Mouse (Mus musculus) midbrain, embryonic 15.5 days (tissue): ENCODE data around the gene Lta. TPM values are rescaled to one million over a fixed set of nuclear protein-coding genes. Genes with fewer than 3 reads are reported as not detected.
A peak's percentile ranks its signal among the peaks of the same experiment; 100 is the strongest.

ENCODE experiments used
- ATAC-seq: fragments of 200-750 bp; cut with Nextera tagmentation; replicated peaks from 2 replicates; pipeline ENCODE4 v1.8.0; 2017; ENCODE audit warnings: moderate TSS enrichment
- H3K27ac ChIP-seq: fragments of 300-500 bp; sonication (generic); 2 replicates; pipeline ENCODE4 v1.5.1; 2015; ENCODE audit warnings: mild to moderate bottlenecking, inconsistent platforms
- H3K27me3 ChIP-seq: fragments of 300-500 bp; sonication (generic); replicated peaks from 2 replicates; pipeline ENCODE4 v1.6.1; 2015; ENCODE audit warnings: inconsistent platforms
- H3K36me3 ChIP-seq: fragments of 300-500 bp; sonication (generic); replicated peaks from 2 replicates; pipeline ENCODE4 v1.6.1; 2015; ENCODE audit warnings: inconsistent platforms
- H3K4me1 ChIP-seq: fragments of 300-500 bp; sonication (generic); 2 replicates; pipeline ENCODE4 v1.6.1; 2015; ENCODE audit warnings: inconsistent platforms
- H3K4me2 ChIP-seq: fragments of 300-500 bp; sonication (generic); 2 replicates; pipeline ENCODE4 v1.6.1; 2015; ENCODE audit warnings: inconsistent platforms, mild to moderate bottlenecking, moderate library complexity
- H3K4me3 ChIP-seq: fragments of 300-500 bp; sonication (generic); 2 replicates; pipeline ENCODE4 v1.5.1; 2015; ENCODE audit warnings: mild to moderate bottlenecking, inconsistent platforms
- H3K9ac ChIP-seq: fragments of 300-500 bp; sonication (generic); 2 replicates; pipeline ENCODE4 v1.6.1; 2015; ENCODE audit warnings: mild to moderate bottlenecking, inconsistent platforms
- H3K9me3 ChIP-seq: fragments of 300-500 bp; sonication (generic); 2 replicates; pipeline ENCODE4 v1.6.1; 2016; ENCODE audit warnings: inconsistent platforms
- WGBS: fragments of 180-500 bp; shearing (Covaris S2); methylation state at CpG from one replicate; pipeline ENCODE4 v1.1.7; 2015; ENCODE audit warnings: mixed read lengths; 5-methylcytosine and 5-hydroxymethylcytosine counted together
- polyA plus RNA-seq: library from polyadenylated mRNA; unstranded; fragments of >200 nt; fragmentation: Nextera tagmentation; extraction: Ambion mirVana; gene quantifications from 2 replicates; pipeline ENCODE4 v1.2.1, GENCODE M21; 2015

Lta gene
- polyA plus RNA-seq, 1 experiment from 2014 or later, result 0.32 TPM

- 88% methylated on average over 7 of the region's 7 CpGs for WGBS
- H3K27ac ChIP-seq, result no peak overlapping the region
- ATAC-seq, result no peak
- no peak overlapping the region for H3K9ac ChIP-seq
- H3K36me3 ChIP-seq, result no peaks in the 10 kb centered on the region
- no peaks in the 10 kb centered on the region for H3K9me3 ChIP-seq
- no peak overlapping the region for H3K4me2 ChIP-seq
- H3K27me3 ChIP-seq, result no peaks in the 10 kb centered on the region
- no peak overlapping the region for H3K4me3 ChIP-seq
- H3K4me1 ChIP-seq, result peaks cover 22% of the 10 kb centered on the region
These were observed 37.4 kb downstream of the Lta start for GRCm38 (mm10) chr17:35167794-35168193.

- 68% methylated on average over 8 of the region's 8 CpGs for WGBS
- H3K9ac ChIP-seq, result no peak overlapping the region
These were observed 38.7 kb downstream of the Lta start for GRCm38 (mm10) chr17:35166352-35167035.

GRCm38 (mm10) chr17:35165451-35166155 is 39.5 kb downstream of the Lta start:
- Histone ChIP-seq H3K4me3 (peak overlapping the region; percentile 97), H3K27ac (peak overlapping the region; percentile 98), H3K36me3 (peaks cover 14% of the 10 kb centered on the region), H3K27me3 (no peaks in the 10 kb centered on the region), H3K9ac (peak overlapping the region; percentile 48), H3K4me1 (peaks cover 40% of the 10 kb centered on the region), H3K4me2 (peak overlapping the region; percentile 52), H3K9me3 (no peaks in the 10 kb centered on the region)
- 21% methylated on average over 12 of the region's 12 CpGs for WGBS
- no peak for ATAC-seq

More at GRCm38 (mm10) chr17:35166352-35167035, 38.7 kb downstream of the Lta start:
- Histone ChIP-seq H3K27me3 (no peaks in the 10 kb centered on the region), H3K4me1 (peaks cover 35% of the 10 kb centered on the region), H3K9me3 (no peaks in the 10 kb centered on the region), H3K27ac (peak overlapping the region; percentile 98), H3K4me2 (peak overlapping the region; percentile 52), H3K36me3 (peaks cover 5% of the 10 kb centered on the region; the same call in 1 of the 2 replicates), H3K4me3 (peak overlapping the region; percentile 97)
- ATAC-seq, result no peak

GRCm38 (mm10) chr17:35164568-35165450 is 40.3 kb downstream of the Lta start, which contains the start of gene Prrc2a:
Gene Prrc2a, minus strand, starts transcription at chr17:35164897.
- ATAC-seq, result peak; percentile 94
- peak within 1 kb of the TSS; percentile 100 for H3K9ac ChIP-seq
- peak within 1 kb of the TSS; percentile 97 for H3K4me3 ChIP-seq
- peaks cover 20% of the 10 kb centered on the region for H3K36me3 ChIP-seq
- H3K27ac ChIP-seq, result peak within 1 kb of the TSS; percentile 98
- peaks cover 40% of the 10 kb centered on the region for H3K4me1 ChIP-seq
- WGBS, result under 1% methylated on average over 74 of the region's 89 CpGs
- no peaks in the 10 kb centered on the region for H3K9me3 ChIP-seq
- peak within 1 kb of the TSS; percentile 89 for H3K4me2 ChIP-seq
- no peaks in the 10 kb centered on the region for H3K27me3 ChIP-seq

GRCm38 (mm10) chr17:35164218-35164567 is 41.0 kb downstream of the Lta start:
- H3K36me3 ChIP-seq, result peaks cover 26% of the 10 kb centered on the region
- peak overlapping the region; percentile 97 for H3K4me3 ChIP-seq
- ATAC-seq, result no peak
- WGBS, result 0% methylated on average over 24 of the region's 28 CpGs
- H3K4me1 ChIP-seq, result peaks cover 40% of the 10 kb centered on the region
- H3K27ac ChIP-seq, result peak overlapping the region; percentile 98
- H3K9ac ChIP-seq, result peak overlapping the region; percentile 100
- no peaks in the 10 kb centered on the region for H3K9me3 ChIP-seq
- no peaks in the 10 kb centered on the region for H3K27me3 ChIP-seq
- peak overlapping the region; percentile 89 for H3K4me2 ChIP-seq

- 10% methylated on average over 8 of the region's 8 CpGs for WGBS
- Histone ChIP-seq H3K27ac (peak overlapping the region; percentile 98), H3K4me1 (peaks cover 40% of the 10 kb centered on the region)
These were observed 41.6 kb downstream of the Lta start for GRCm38 (mm10) chr17:35163326-35164081.

GRCm38 (mm10) chr17:35162730-35163129 is 42.4 kb downstream of the Lta start:
- Histone ChIP-seq H3K4me2 (peak overlapping the region; percentile 89), H3K27me3 (no peaks in the 10 kb centered on the region), H3K4me1 (peaks cover 40% of the 10 kb centered on the region), H3K9ac (peak overlapping the region; percentile 100), H3K36me3 (peaks cover 41% of the 10 kb centered on the region), H3K9me3 (no peaks in the 10 kb centered on the region), H3K4me3 (peak overlapping the region; percentile 97), H3K27ac (peak overlapping the region; percentile 98; the same call in 1 of the 2 replicates)
- no peak for ATAC-seq
- 36% methylated on average over 12 of the region's 12 CpGs for WGBS

More at GRCm38 (mm10) chr17:35163326-35164081, 41.6 kb downstream of the Lta start:
- Histone ChIP-seq H3K36me3 (peaks cover 33% of the 10 kb centered on the region), H3K9ac (peak overlapping the region; percentile 100), H3K4me3 (peak overlapping the region; percentile 97), H3K4me2 (peak overlapping the region; percentile 89), H3K9me3 (no peaks in the 10 kb centered on the region), H3K27me3 (no peaks in the 10 kb centered on the region)
- ATAC-seq, result no peak

- 64% methylated on average over 14 of the region's 14 CpGs for WGBS
- Histone ChIP-seq H3K27ac (no peak overlapping the region), H3K4me1 (peaks cover 40% of the 10 kb centered on the region), H3K9me3 (no peaks in the 10 kb centered on the region), H3K4me2 (peak overlapping the region; percentile 89), H3K27me3 (no peaks in the 10 kb centered on the region), H3K4me3 (peak overlapping the region; percentile 97), H3K36me3 (peaks cover 47% of the 10 kb centered on the region), H3K9ac (peak overlapping the region; percentile 100; the same call in 1 of the 2 replicates)
- ATAC-seq, result no peak
These were observed 43.0 kb downstream of the Lta start for GRCm38 (mm10) chr17:35162121-35162520.

GRCm38 (mm10) chr17:35161421-35161820 is 43.7 kb downstream of the Lta start:
- Histone ChIP-seq H3K9ac (no peak overlapping the region), H3K36me3 (peaks cover 54% of the 10 kb centered on the region), H3K27ac (no peak overlapping the region), H3K4me1 (peaks cover 34% of the 10 kb centered on the region), H3K27me3 (no peaks in the 10 kb centered on the region), H3K4me2 (0 out of 2 replicates have a peak overlapping the region, but pooled peaks have one; percentile 89), H3K4me3 (no peak overlapping the region), H3K9me3 (no peaks in the 10 kb centered on the region)
- WGBS, result 86% methylated on average over 11 of the region's 11 CpGs
- no peak for ATAC-seq

- Histone ChIP-seq H3K4me2 (no peak overlapping the region), H3K9me3 (no peaks in the 10 kb centered on the region), H3K27ac (no peak overlapping the region), H3K9ac (no peak overlapping the region), H3K4me3 (no peak overlapping the region), H3K27me3 (no peaks in the 10 kb centered on the region), H3K4me1 (peaks cover 26% of the 10 kb centered on the region), H3K36me3 (peaks cover 72% of the 10 kb centered on the region)
- WGBS, result 84% methylated on average over 7 of the region's 7 CpGs
- ATAC-seq, result no peak
These were observed 45.5 kb downstream of the Lta start for GRCm38 (mm10) chr17:35159638-35160037.

- H3K9me3 ChIP-seq, result no peaks in the 10 kb centered on the region
- H3K4me1 ChIP-seq, result peaks cover 26% of the 10 kb centered on the region
- no peak overlapping the region for H3K9ac ChIP-seq
- H3K27ac ChIP-seq, result no peak overlapping the region
- ATAC-seq, result no peak
- H3K4me2 ChIP-seq, result no peak overlapping the region
- no peak overlapping the region for H3K4me3 ChIP-seq
- no peaks in the 10 kb centered on the region for H3K27me3 ChIP-seq
- peaks cover 78% of the 10 kb centered on the region for H3K36me3 ChIP-seq
- WGBS, result 96% methylated on average over 16 of the region's 16 CpGs
These were observed 46.1 kb downstream of the Lta start for GRCm38 (mm10) chr17:35158850-35159593.
